In the genomic region with DNA sequence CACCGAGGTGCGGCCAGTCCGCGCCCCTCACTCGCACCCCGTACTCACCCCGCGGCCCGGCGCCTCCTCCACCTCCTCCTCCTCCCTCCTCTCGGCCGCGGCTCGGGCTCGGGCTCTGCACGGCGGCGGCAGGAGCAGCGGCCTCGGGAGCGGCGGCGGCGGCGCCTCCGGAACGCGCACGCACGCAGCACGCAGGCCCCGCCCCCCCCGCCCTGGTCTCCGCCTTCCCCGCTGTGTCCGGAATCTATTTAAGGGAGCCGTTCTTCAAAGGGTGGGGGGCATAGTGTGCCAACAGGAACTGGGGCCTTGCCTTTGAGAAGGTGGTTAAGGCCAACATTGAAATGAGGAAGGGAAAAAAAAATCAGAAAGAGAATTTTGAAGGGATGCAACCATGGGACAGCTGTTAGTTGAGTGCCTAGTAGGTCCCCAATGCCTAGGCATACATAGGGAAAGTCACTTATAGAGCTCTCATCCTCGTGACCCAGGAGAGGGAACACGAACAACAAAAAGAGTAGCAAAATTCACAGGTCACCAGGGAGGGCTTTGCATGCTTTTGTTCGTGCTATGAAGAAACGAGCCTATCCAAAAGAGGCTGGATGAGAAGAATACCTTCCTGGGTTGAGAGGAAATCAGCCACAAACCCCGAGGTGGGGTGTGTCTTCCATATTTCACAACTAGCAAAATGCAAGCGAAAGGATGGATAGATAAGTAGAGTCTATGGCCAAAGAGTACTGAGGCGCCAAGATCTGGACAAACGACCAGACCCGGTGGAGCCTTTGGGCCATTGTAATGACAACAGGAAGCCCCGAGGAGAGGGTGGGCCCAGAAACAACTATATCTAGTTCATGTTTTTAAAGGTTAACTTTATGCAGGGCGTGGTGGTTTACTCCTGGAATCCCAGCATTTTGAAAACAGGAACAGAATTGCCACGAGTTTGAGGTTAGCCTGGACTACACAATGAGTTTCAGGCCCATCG, we compare ENCODE assay signal across 8 mouse cellular contexts. TPM values are rescaled to one million over a fixed set of nuclear protein-coding genes. Genes with fewer than 3 reads are reported as not detected.
A peak's percentile ranks its signal among the peaks of the same experiment; 100 is the strongest.
DNase-seq lines count a peak whose midpoint lies in the region; ATAC-seq and TF ChIP-seq lines count a peak whose summit lies in the region.

A gene (minus strand): TSS at position 146 of the 976 bp plus-strand sequence.

- TF ChIP-seq CTCF in bone marrow macrophage, adult 2 months (IDR thresholded peaks at IDR 0.05; ENCODE audit: low read depth, low read length), result no peak

- peak within 1 kb of the TSS; percentile 86 for H3K4me2 ChIP-seq in heart, embryonic 11.5 days
- peak within 1 kb of the TSS; percentile 78 for H3K4me2 ChIP-seq in kidney, embryonic 15.5 days
- peak within 1 kb of the TSS; percentile 88 for H3K4me2 ChIP-seq in liver, embryonic 11.5 days

- H3K27ac ChIP-seq in bone marrow macrophage, adult 2 months (ENCODE audit: insufficient read depth, low read depth, low read length), result peak within 1 kb of the TSS; percentile 87
- peak within 1 kb of the TSS; percentile 92 for H3K27ac ChIP-seq in heart, embryonic 11.5 days (ENCODE audit: low read depth, low read length)
- peak within 1 kb of the TSS; percentile 91 for H3K27ac ChIP-seq in kidney, embryonic 15.5 days
- H3K27ac ChIP-seq in liver, embryonic 11.5 days (ENCODE audit: low read depth, low read length), result peak within 1 kb of the TSS; percentile 92

- DNase-seq in B cell, adult 2 months, result peak; percentile 69 to 77
- peak; percentile 85 for DNase-seq in liver, embryonic 11.5 days (ENCODE audit: low spot score)
- peak; percentile 85 for DNase-seq in naive thymus-derived CD4-positive, alpha-beta T cell, adult 2 months (ENCODE audit: low read depth)
- DNase-seq in splenic B cell, adult 2 months (ENCODE audit: low read depth, low spot score), result peak; percentile 80

- no peak for TF ChIP-seq POLR2A in bone marrow macrophage, adult 2 months (IDR thresholded peaks at IDR 0.05; ENCODE audit: borderline replicate concordance, low read depth, low read length)

- peak within 1 kb of the TSS; percentile 88 for H3K9ac ChIP-seq in heart, embryonic 11.5 days (ENCODE audit: low read depth, low read length)
- H3K9ac ChIP-seq in kidney, embryonic 15.5 days, result peak within 1 kb of the TSS; percentile 95
- peak within 1 kb of the TSS; percentile 92 for H3K9ac ChIP-seq in liver, embryonic 11.5 days (ENCODE audit: low read depth, low read length)

- H3K27me3 ChIP-seq in heart, embryonic 11.5 days (ENCODE audit: control insufficient read depth, insufficient read depth, low read length), result peaks cover 4% of the 10 kb centered on the region
- H3K27me3 ChIP-seq in kidney, embryonic 15.5 days, result no peaks in the 10 kb centered on the region
- H3K27me3 ChIP-seq in liver, embryonic 11.5 days (replicated peaks; ENCODE audit: control insufficient read depth, insufficient read depth, low read length), result no peaks in the 10 kb centered on the region
- no peaks in the 10 kb centered on the region for H3K27me3 ChIP-seq in splenic B cell, adult 2 months (ENCODE audit: control insufficient read depth, insufficient read depth, low read length, poor library complexity, severe bottlenecking)

- H3K4me1 ChIP-seq in bone marrow macrophage, adult 2 months (ENCODE audit: control insufficient read depth, insufficient read depth, low read length), result peaks cover 41% of the 10 kb centered on the region
- H3K4me1 ChIP-seq in heart, embryonic 11.5 days (ENCODE audit: control insufficient read depth, insufficient read depth, low read length), result peaks cover 20% of the 10 kb centered on the region
- H3K4me1 ChIP-seq in kidney, embryonic 15.5 days, result peaks cover 30% of the 10 kb centered on the region
- H3K4me1 ChIP-seq in liver, embryonic 11.5 days (replicated peaks; ENCODE audit: control insufficient read depth, insufficient read depth, low read length), result peaks cover 45% of the 10 kb centered on the region

- no peaks in the 10 kb centered on the region for H3K36me3 ChIP-seq in heart, embryonic 11.5 days (ENCODE audit: control insufficient read depth, insufficient read depth, low read length)
- no peaks in the 10 kb centered on the region for H3K36me3 ChIP-seq in kidney, embryonic 15.5 days
- no peaks in the 10 kb centered on the region for H3K36me3 ChIP-seq in liver, embryonic 11.5 days (ENCODE audit: control insufficient read depth, insufficient read depth, low read length)
- no peaks in the 10 kb centered on the region for H3K36me3 ChIP-seq in splenic B cell, adult 2 months (ENCODE audit: control insufficient read depth, insufficient read depth, low read length, poor library complexity, severe bottlenecking)

- no peaks in the 10 kb centered on the region for H3K9me3 ChIP-seq in heart, embryonic 11.5 days (replicated peaks; ENCODE audit: control insufficient read depth, low read length)
- no peaks in the 10 kb centered on the region for H3K9me3 ChIP-seq in kidney, embryonic 15.5 days (replicated peaks)
- H3K9me3 ChIP-seq in liver, embryonic 11.5 days (ENCODE audit: control insufficient read depth, low read length), result no peaks in the 10 kb centered on the region

- H3K4me3 ChIP-seq in bone marrow macrophage, adult 2 months (ENCODE audit: insufficient read depth, low read length), result peak within 1 kb of the TSS; percentile 97
- H3K4me3 ChIP-seq in heart, embryonic 11.5 days (ENCODE audit: low read depth, low read length), result peak within 1 kb of the TSS; percentile 82
- peak within 1 kb of the TSS; percentile 90 for H3K4me3 ChIP-seq in kidney, embryonic 15.5 days (replicated peaks)
- H3K4me3 ChIP-seq in liver, embryonic 11.5 days (ENCODE audit: low read depth, low read length), result peak within 1 kb of the TSS; percentile 95

- WGBS in heart, embryonic 11.5 days (ENCODE audit: insufficient replicate concordance), result 24% methylated on average over 31 of the region's 50 CpGs
- 18% methylated on average over 46 of the region's 50 CpGs for WGBS in kidney, embryonic 15.5 days
- 13% methylated on average over 35 of the region's 50 CpGs for WGBS in liver, embryonic 11.5 days

- peak; percentile 71 for ATAC-seq in erythroblast, adult 5-6 weeks (replicated peaks; ENCODE audit: low FRiP score, poor library complexity, severe bottlenecking)
- ATAC-seq in heart, embryonic 11.5 days (replicated peaks; ENCODE audit: insufficient number of reproducible peaks, low FRiP score, low TSS enrichment), result peak; percentile 88
- ATAC-seq in kidney, embryonic 15.5 days (replicated peaks; ENCODE audit: low FRiP score), result peak; percentile 92
- peak; percentile 87 for ATAC-seq in liver, embryonic 11.5 days (replicated peaks; ENCODE audit: low FRiP score)

RNA-seq across cellular contexts. Expression of the gene that starts here (rescaled TPM):
- 257 and 269 TPM in 2 replicates for polyA plus RNA-seq in bone marrow macrophage, adult 2 months (2012; ENCODE audit: insufficient read depth, insufficient read length, missing spikeins)
- 67.7 and 77.8 TPM in 2 replicates for total RNA-seq in erythroblast, adult 5-6 weeks (2015; ENCODE audit: low replicate concordance)
- total RNA-seq in erythroblast, adult 5-6 weeks (2017; ENCODE audit: low replicate concordance), result 99.3 and 137 TPM in 2 replicates
- polyA plus RNA-seq in heart, embryonic 11.5 days (2014; fragmentation: Nextera tagmentation; extraction: Ambion mirVana), result 72.6 and 77.5 TPM in 2 replicates
- polyA plus RNA-seq in kidney, embryonic 15.5 days (2015; fragmentation: Nextera tagmentation; extraction: Ambion mirVana), result 111 and 113 TPM in 2 replicates
- polyA plus RNA-seq in liver, embryonic 11.5 days (2014; fragmentation: Nextera tagmentation; extraction: Ambion mirVana), result 114 and 121 TPM in 2 replicates

Comparison
In these comparisons a context has a peak if more than half of its experiments do, and no peak if none do; other contexts are left out.
1. Peak in every context shown above with its lines: DNase-seq, ATAC-seq, H3K4me3 ChIP-seq and H3K27ac ChIP-seq.